Comparison of ENCODE assay signal across 8 mouse cellular contexts in genomic region chr17:35873774-35874519, GRCm38 (mm10). TPM values are rescaled to one million over a fixed set of nuclear protein-coding genes. Genes with fewer than 3 reads are reported as not detected.
DNase-seq lines count a peak whose midpoint lies in the region; TF ChIP-seq lines count a peak whose summit lies in the region.

No protein-coding gene starts in this region.

- H3K9me3 ChIP-seq in ES-E14 (ENCODE audit: control insufficient read depth, insufficient read depth, low read depth, low read length) = no peaks in the 10 kb centered on the region

- WGBS in cerebellum, adult 2 months = 31% methylated on average over 21 of the region's 21 CpGs

- peaks cover 10% of the 10 kb centered on the region for H3K36me3 ChIP-seq in ES-E14 (ENCODE audit: control insufficient read depth, insufficient read depth, low read length, poor library complexity, severe bottlenecking)

- no peak overlapping the region; the same call in 1 of the 2 replicates for H3K27ac ChIP-seq in ES-E14 (ENCODE audit: insufficient read depth, low read depth, low read length, poor library complexity, severe bottlenecking)
- H3K27ac ChIP-seq in cerebellum, adult 2 months (ENCODE audit: insufficient read depth, low read length) = no peak overlapping the region

- H3K4me1 ChIP-seq in ES-E14 (ENCODE audit: control insufficient read depth in 2 of 2, insufficient read depth in 2 of 2, low read length in 2 of 2, poor library complexity in 1 of 2) = peaks cover 0 to 3% of the 10 kb centered on the region in 2 experiments; a peak in 1 of 4 replicates
- H3K4me1 ChIP-seq in cerebellum, adult 2 months (ENCODE audit: control insufficient read depth, insufficient read depth, low read length) = peaks cover 3% of the 10 kb centered on the region; the same call in 1 of the 2 replicates

- peak overlapping the region in 1 of 2 experiments; percentile 36; a peak in 1 of 4 replicates for H3K4me3 ChIP-seq in ES-E14 (ENCODE audit: insufficient read depth in 1 of 2, low read depth in 1 of 2, low read length in 2 of 2, poor library complexity in 1 of 2, severe bottlenecking in 1 of 2)
- H3K4me3 ChIP-seq in cerebellum, adult 2 months (replicated peaks; ENCODE audit: insufficient read depth, low read depth, low read length) = no peak overlapping the region

- H3K9ac ChIP-seq in ES-E14 (ENCODE audit: insufficient read depth, low read depth, low read length, poor library complexity, severe bottlenecking) = peak overlapping the region; percentile 73; the same call in 1 of the 2 replicates

- TF ChIP-seq POLR2A in cerebellum, adult 2 months (IDR thresholded peaks at IDR 0.05; ENCODE audit: borderline replicate concordance, insufficient read depth, low read length) = no peak

- in situ Hi-C loops in ES-E14 (cut with MboI; ENCODE audit: low sequenced_read_pairs in 2 of 2, unreplicated experiment in 2 of 2) = loop anchor here in 1 of 2 experiments (5.0 kb wide), 1 partner anchor 47 kb away; no protein-coding TSS in a partner anchor

- no peaks in the 10 kb centered on the region for H3K27me3 ChIP-seq in cerebellum, adult 2 months (ENCODE audit: control insufficient read depth, insufficient read depth, low read length)

- DNase-seq in ES-E14 (ENCODE audit: low read depth, low spot score) = peak; percentile 74
- DNase-seq in cerebellum, adult 2 months = peak; percentile 84 to 91
- peak; percentile 79 for DNase-seq in forelimb bud, embryonic 11.5 days (ENCODE audit: low read depth, low spot score)
- DNase-seq in heart, postnatal 4 days = peak; percentile 95
- peak; percentile 84 to 86 for DNase-seq in layer of hippocampus, postnatal 14 days (ENCODE audit: low spot score in 2 of 2)
- DNase-seq in lung, postnatal 10 days = peak; percentile 93
- DNase-seq in retina, adult 2 months (ENCODE audit: low read depth, low spot score) = peak; percentile 73
- DNase-seq in thymus, postnatal 14 days = peak; percentile 91

- TF ChIP-seq CTCF in cerebellum, adult 2 months (IDR thresholded peaks at IDR 0.05; ENCODE audit: borderline replicate concordance, insufficient read depth, low read depth, low read length) = peak; percentile 95

TF ChIP-seq in ES-E14, 5 proteins besides CTCF, POLR2A, EP300 and RAD21:
- TF ChIP-seq CHD2 (IDR thresholded peaks at IDR 0.05; ENCODE audit: low read depth, low read length) = no peak
- TF ChIP-seq HCFC1 (IDR thresholded peaks at IDR 0.05; ENCODE audit: borderline replicate concordance, insufficient read depth, low read length) = no peak
- TF ChIP-seq ZC3H11A (IDR thresholded peaks at IDR 0.05; ENCODE audit: borderline replicate concordance, low read depth, low read length) = no peak
- no peak for TF ChIP-seq MAFK (IDR thresholded peaks at IDR 0.05; ENCODE audit: insufficient read depth, low read depth, low read length)
- TF ChIP-seq ZNF384 (IDR thresholded peaks at IDR 0.05; ENCODE audit: low read depth, low read length) = no peak
TF ChIP-seq in ES-E14: peak in this region for 0.

RNA-seq across cellular contexts. Expression of gene Dhx16, which starts 5.7 kb away (rescaled TPM):
- 202 and 391 TPM in 2 replicates for total RNA-seq in ES-E14 (2012; rRNA removed)
- polyA plus RNA-seq in cerebellum, adult 2 months (2012; rRNA removed) = 52.2 and 57.4 TPM in 2 replicates
- 10 to 100 TPM; 24.2 to 25.1 TPM for total RNA-seq in heart, postnatal 4 days (2021)
- 10 to 100 TPM; 30.3 to 33.6 TPM for total RNA-seq in layer of hippocampus, postnatal 14 days (2021)

RNA-seq across cellular contexts. Expression of gene Ppp1r18, which starts 8.6 kb away (rescaled TPM):
- 23.2 and 29.9 TPM in 2 replicates for total RNA-seq in ES-E14 (2012; rRNA removed)
- 8.7 and 9.7 TPM in 2 replicates for polyA plus RNA-seq in cerebellum, adult 2 months (2012; rRNA removed)
- 10 to 100 TPM; 32.6 to 32.7 TPM for total RNA-seq in heart, postnatal 4 days (2021)
- 10 to 100 TPM; 13.4 to 14.0 TPM for total RNA-seq in layer of hippocampus, postnatal 14 days (2021)

RNA-seq across cellular contexts. Expression of gene Nrm, which starts 12.8 kb away (rescaled TPM):
- 24.7 and 43.0 TPM in 2 replicates for total RNA-seq in ES-E14 (2012; rRNA removed)
- polyA plus RNA-seq in cerebellum, adult 2 months (2012; rRNA removed) = 8.6 and 12.0 TPM in 2 replicates
- total RNA-seq in heart, postnatal 4 days (2021) = 10 to 100 TPM; 26.3 to 32.2 TPM
- 1 to 10 TPM; 3.9 to 4.7 TPM for total RNA-seq in layer of hippocampus, postnatal 14 days (2021)

RNA-seq across cellular contexts. Expression of gene 2310061I04Rik, which starts 23.3 kb away (rescaled TPM):
- 13.6 and 15.8 TPM in 2 replicates for total RNA-seq in ES-E14 (2012; rRNA removed)
- polyA plus RNA-seq in cerebellum, adult 2 months (2012; rRNA removed) = 161 and 173 TPM in 2 replicates
- 10 to 100 TPM; 45.0 to 47.0 TPM for total RNA-seq in heart, postnatal 4 days (2021)
- total RNA-seq in layer of hippocampus, postnatal 14 days (2021) = 10 to 100 TPM; 61.8 to 71.4 TPM

RNA-seq across cellular contexts. Expression of gene Mdc1, which starts 32.6 kb away (rescaled TPM):
- total RNA-seq in ES-E14 (2012; rRNA removed) = 23.8 and 31.7 TPM in 2 replicates
- polyA plus RNA-seq in cerebellum, adult 2 months (2012; rRNA removed) = 12.1 and 16.1 TPM in 2 replicates
- 10 to 100 TPM; 37.9 to 40.6 TPM for total RNA-seq in heart, postnatal 4 days (2021)
- total RNA-seq in layer of hippocampus, postnatal 14 days (2021) = 10 to 100 TPM; 13.6 to 15.0 TPM
